Mouse (Mus musculus): ENCODE measurements around the gene Hsd11b1.
A peak's percentile ranks its signal among the peaks of the same experiment; 100 is the strongest.
"Not testable (repeated sequence)": the region's sequence is repeated elsewhere in the genome, so short reads cannot be mapped to it uniquely, and the experiment has no call there.

Hsd11b1 gene

DNA sequence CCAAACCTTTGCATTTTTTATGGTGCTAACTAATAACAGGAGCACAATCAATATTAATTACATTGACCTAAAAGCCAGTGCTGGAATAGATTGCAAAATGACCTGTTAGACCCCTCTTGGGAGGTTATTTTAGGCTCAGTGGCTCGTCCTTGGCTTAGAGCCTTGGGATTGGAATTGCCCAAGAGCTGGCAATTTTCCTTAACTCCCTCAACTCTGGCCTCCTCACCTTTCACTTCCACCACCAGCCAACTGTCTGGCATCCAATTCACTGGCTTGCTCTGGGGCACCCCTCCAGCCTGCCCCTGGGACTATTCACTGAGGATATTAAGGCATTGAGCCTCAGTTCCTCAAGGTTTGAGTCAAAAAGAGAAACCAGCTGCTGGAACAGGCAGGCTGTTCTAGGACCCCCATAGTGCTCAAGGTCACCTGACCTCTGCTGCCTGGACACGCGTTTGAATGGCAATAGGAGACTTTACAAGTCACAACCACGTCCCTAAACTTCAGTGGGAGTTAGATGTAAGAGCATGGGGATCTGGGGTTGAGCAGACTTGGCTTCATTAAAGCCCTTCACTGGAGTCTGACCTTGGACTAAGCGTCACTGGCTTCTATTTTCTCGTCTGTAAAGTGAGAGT is 14.7 kb upstream of the Hsd11b1 start:
- no peak for DNase-seq (ENCODE audit: low spot score)

DNA sequence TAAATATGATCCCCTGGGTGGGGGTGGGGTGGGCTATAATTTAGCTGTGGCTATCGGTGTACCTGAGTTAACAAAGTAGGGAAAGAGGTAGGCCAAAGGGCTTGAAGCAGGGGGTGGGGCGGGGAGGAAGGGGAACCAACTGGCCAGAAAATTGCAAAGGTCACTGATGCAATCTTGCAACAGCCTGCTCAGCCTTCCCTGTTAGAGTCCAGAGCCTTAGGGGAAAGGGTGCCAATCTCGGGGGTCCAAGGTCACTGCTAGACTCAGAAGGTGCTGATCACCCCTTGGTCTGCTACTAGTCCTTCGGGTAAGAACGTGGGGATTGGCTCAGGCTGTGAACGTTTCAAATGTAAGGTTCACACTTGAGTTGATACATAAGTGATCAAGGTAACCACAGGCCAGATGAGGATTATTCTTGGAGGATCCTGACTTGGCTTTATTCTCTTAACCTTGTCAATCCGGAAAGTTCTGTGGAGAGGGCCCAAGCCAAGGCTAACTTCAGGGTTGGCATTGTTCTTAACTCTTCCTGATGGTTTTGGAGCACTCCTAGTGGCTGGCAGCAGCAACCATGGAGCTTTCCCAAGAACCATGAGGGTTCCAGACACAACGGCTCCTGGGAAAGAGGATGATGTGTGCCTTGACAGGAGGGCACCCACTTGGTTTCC is 10.7 kb upstream of the Hsd11b1 start:
- no peak for DNase-seq (ENCODE audit: low spot score)

GRCm38 (mm10) chr1:193272916-193273601 is 9.2 kb upstream of the Hsd11b1 start, which contains the start of gene G0s2:
TSS of gene G0s2 (minus strand) at chr1:193273217.
- DNase-seq (ENCODE audit: low spot score), result peak; percentile 15

DNA sequence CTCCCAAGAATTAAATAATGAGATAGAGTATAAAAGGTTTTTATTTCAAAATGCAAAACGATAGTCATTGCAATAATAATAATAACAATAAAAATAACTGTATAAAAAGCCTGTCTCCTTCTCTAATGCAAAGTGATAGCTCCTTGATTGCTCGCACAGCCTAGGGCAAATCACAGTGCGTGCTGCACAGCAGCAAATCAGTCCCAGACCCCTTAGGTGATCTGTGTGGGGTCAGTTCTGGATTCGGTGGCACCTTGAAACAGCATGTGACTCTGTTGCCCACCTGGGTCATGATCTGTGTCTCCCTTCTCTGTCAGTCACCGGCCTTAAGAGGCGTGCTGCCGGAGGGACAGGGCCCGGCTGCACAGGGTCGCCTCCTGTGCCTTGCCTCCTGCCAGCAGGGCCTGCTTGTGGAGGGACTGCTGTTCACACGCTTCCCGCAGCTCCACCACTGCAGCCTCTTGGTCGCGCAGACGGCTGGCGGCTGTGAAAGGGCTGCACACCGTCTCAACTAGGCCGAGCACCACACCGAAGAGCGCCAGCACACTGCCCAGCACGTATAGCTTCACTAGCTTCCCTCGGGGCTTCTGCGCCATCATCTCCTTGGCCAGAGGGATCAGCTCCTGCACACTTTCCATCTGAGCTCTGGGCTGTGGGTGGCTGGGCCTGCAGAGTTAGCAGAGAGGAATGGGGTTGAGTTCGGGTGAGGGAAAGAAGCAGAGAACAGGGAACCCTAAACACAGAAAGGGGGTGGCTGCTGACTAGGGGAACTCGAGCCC is 8.5 kb upstream of the Hsd11b1 start:
- DNase-seq (ENCODE audit: low spot score), result no peak

- no peak for DNase-seq (ENCODE audit: low spot score)
Measured at GRCm38 (mm10) chr1:193270965-193271763, 7.3 kb upstream of the Hsd11b1 start.

GRCm38 (mm10) chr1:193265734-193266133 is 1.9 kb upstream of the Hsd11b1 start:
- DNase-seq (ENCODE audit: low spot score), result no peak

- DNase-seq (ENCODE audit: low spot score), result no peak
Measured at GRCm38 (mm10) chr1:193263026-193263907, 608 bp downstream of the Hsd11b1 start.

- DNase-seq (ENCODE audit: low spot score), result no peak
Measured at GRCm38 (mm10) chr1:193261897-193262548, 1.9 kb downstream of the Hsd11b1 start.

DNA sequence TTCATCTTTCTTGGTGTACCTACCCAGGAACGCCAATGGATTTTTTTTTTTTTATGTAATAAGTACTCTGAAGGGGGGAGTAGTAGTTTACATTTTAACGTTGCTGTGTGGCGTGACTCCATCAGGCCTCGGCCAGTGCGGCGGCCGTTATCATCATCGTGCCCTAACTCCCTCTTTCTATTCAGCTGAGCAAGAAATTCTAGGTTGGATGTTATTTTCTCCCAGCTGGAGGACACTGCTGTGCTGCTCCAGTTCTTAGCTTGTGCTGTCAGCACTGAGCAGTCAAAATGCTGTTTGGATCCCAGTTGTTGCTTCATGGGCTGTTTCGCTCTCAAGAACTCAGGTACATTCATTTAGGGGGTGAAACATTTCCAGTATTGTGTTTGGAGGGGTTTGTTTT is 4.3 kb downstream of the Hsd11b1 start:
- no peak for DNase-seq (ENCODE audit: low spot score)

DNA sequence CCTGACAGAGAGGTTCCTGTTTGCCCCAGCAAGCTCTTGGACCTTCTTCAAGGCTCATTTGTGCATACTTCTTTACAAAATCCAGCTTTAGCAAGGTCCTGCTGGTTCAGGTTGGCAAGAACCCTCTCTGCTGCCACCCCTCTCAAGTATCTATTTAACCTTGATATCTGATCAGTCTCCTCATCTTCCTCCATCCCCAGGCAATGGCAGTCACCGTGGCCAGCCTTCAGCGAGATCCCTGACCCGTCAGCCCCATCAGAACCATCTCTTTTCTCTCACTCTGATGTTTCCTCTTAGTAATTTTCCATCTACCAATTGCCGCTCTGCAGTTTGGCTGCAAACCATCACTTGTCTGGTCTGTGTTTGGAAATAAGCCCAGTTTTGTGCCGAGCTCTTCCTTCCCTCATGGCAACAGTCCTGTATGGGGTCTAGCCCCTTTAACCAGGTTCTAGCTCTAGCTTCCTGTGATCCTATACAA is 7.2 kb downstream of the Hsd11b1 start:
- DNase-seq (ENCODE audit: low spot score), result no peak

DNA sequence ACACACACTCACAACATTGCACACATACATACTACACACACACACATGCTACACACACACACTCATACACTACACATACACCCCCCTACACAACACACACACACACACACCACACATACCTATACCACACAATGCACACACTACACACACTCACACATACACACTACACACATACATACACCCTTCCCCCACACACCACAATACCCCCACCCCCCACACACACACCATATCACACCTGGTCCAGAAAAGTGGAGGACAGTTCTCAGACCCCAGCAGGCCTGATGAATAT is 7.6 kb downstream of the Hsd11b1 start:
- no peak for DNase-seq (ENCODE audit: low spot score)

- peak; percentile 32 for DNase-seq (ENCODE audit: low spot score)
Measured at GRCm38 (mm10) chr1:193255488-193256288, 8.2 kb downstream of the Hsd11b1 start.

DNA sequence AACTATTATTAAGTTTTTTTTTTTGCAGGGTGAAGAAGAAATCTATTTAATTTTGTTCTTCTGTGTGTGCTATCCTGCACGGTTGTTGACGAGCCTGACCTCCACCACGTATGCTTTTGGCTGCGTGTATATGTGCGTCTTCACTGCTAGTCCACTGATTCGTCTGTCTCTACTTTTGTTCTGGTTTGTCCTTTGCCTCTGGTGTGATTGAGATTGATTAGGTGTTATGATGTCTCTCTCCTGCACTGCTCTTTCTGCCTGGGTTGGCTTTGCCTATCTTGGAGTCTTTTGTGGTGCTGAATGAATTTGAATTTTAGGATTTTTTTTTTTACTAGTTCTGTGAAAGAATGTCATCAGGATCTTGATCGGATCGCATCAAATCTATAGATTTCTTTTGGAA is 8.8 kb downstream of the Hsd11b1 start:
- DNase-seq (ENCODE audit: low spot score), result no peak

DNA sequence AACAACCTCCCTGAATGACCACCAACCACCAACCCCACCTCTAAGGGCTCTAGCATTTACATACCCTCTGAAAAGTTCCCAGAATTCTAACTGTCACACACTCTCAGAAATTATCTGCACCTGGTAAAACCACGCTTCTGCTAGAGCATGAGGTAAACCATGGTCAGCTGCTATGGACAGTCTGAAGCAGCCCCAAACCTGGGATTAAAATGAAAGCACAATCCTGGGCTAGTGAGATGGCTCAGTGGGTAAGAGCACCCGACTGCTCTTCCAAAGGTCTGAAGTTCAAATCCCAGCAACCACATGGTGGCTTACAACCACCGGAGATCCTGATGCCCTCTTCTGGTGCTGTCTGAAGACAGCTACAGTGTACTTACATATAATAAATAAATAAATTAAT is 10.0 kb downstream of the Hsd11b1 start:
- not testable (repeated sequence) for DNase-seq (ENCODE audit: low spot score)

GRCm38 (mm10) chr1:193252616-193253015 is 11.3 kb downstream of the Hsd11b1 start:
- no peak for DNase-seq (ENCODE audit: low spot score)

- no peak for DNase-seq (ENCODE audit: low spot score)
Measured at GRCm38 (mm10) chr1:193251386-193251785, 12.5 kb downstream of the Hsd11b1 start.

GRCm38 (mm10) chr1:193250026-193250425 is 13.8 kb downstream of the Hsd11b1 start:
- DNase-seq (ENCODE audit: low spot score), result no peak

DNA sequence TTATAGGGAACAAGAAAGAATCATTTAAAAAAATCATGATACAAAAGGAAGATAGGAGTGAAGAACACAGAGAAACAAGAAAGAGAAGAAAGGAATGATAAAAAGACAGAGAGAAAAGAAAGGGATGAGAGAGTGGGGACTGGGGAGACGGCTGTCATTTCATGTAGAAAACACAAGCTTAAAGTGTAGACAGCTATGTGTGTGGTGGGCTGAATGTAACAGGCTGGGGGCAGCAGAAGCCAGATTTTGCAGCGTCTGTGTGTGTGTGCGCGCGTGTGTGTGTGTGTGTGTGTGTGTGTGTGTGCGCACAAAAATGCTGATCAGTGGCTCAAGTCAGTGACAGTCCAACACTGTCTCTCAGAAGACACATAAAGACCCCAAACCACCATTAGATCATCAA is 19.6 kb downstream of the Hsd11b1 start:
- no peak for DNase-seq (ENCODE audit: low spot score)

DNA sequence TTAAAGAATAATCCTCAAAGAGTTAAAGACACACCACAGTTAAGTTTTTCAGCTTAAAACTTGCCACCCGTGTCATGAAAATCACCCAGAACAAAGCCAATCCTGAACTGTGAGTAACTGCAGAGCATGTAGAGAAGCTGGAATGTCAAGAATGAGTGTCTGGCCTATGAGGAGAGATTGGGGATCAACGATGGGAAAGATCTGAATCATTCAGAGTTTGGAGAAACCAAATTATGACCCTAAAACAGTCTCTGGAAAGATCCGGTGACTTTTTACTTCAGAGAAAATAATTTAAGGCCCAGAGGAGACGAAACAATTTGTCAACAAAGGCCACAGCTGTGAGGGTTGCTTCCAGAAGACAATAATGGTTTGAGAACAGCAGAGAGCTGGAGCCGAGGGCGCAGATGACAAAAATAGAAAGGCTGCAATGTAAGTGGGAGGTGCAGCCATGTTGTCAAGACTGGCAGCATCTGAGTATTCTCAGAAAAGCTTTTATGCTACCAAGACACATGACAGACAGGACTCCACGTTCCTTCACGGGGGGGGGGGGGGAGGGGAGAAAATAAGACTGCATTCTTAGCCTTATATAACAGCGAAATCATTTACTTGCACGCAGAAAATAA is 20.2 kb downstream of the Hsd11b1 start:
- DNase-seq (ENCODE audit: low spot score), result no peak
